Mouse (Mus musculus) lung, adult 18-20 months (tissue): ENCODE data around the gene Cmss1.

Experiments
- DNase-seq, 2 experiments: peaks; one replicate each; pipeline ENCODE4 v3.0.0; 2022; ENCODE audit warnings: mixed read lengths in 2 of 2

Gene Cmss1

GRCm38 (mm10) chr16:57332301-57332700 lies 274.4 kb downstream of the Cmss1 start:
- no peak for DNase-seq

- no peak for DNase-seq
Measured at GRCm38 (mm10) chr16:57330111-57330510, 276.6 kb downstream of the Cmss1 start.

- DNase-seq = no peak
Measured at GRCm38 (mm10) chr16:57329028-57329427, 277.6 kb downstream of the Cmss1 start.

GRCm38 (mm10) chr16:57326996-57327395 lies 279.7 kb downstream of the Cmss1 start:
- no peak for DNase-seq

- no peak for DNase-seq
Measured at GRCm38 (mm10) chr16:57319284-57320124, 287.2 kb downstream of the Cmss1 start.

- no peak for DNase-seq
Measured at GRCm38 (mm10) chr16:57318637-57319125, 288.0 kb downstream of the Cmss1 start.

- peak in 1 of 2 experiments; percentile 30 for DNase-seq
Measured at GRCm38 (mm10) chr16:57317882-57318636, 288.6 kb downstream of the Cmss1 start.

- no peak for DNase-seq
Measured at GRCm38 (mm10) chr16:57317127-57317526, 289.5 kb downstream of the Cmss1 start.

- DNase-seq = peak; percentile 17 to 39
Measured at GRCm38 (mm10) chr16:57315026-57315425, 291.6 kb downstream of the Cmss1 start.

- no peak for DNase-seq
Measured at GRCm38 (mm10) chr16:57314236-57314635, 292.4 kb downstream of the Cmss1 start.

- no peak for DNase-seq
Measured at GRCm38 (mm10) chr16:57313487-57313886, 293.2 kb downstream of the Cmss1 start.

GRCm38 (mm10) chr16:57312130-57312529 lies 294.5 kb downstream of the Cmss1 start:
- DNase-seq = no peak

- no peak for DNase-seq
Measured at GRCm38 (mm10) chr16:57305463-57305862, 301.2 kb downstream of the Cmss1 start.

GRCm38 (mm10) chr16:57303716-57304115 lies 302.9 kb downstream of the Cmss1 start:
- DNase-seq = no peak

- DNase-seq = no peak
Measured at GRCm38 (mm10) chr16:57302792-57303698, 303.6 kb downstream of the Cmss1 start.

GRCm38 (mm10) chr16:57301512-57302115 lies 305.1 kb downstream of the Cmss1 start:
- peak in 1 of 2 experiments; percentile 18 for DNase-seq

GRCm38 (mm10) chr16:57295216-57295934 lies 311.3 kb downstream of the Cmss1 start:
- no peak for DNase-seq

GRCm38 (mm10) chr16:57292765-57293164 lies 313.9 kb downstream of the Cmss1 start, which contains the start of gene Tmem30c:
Gene Tmem30c (minus strand): TSS chr16:57292865.
- DNase-seq = no peak

- no peak for DNase-seq
Measured at GRCm38 (mm10) chr16:57292296-57292695, 314.4 kb downstream of the Cmss1 start.

GRCm38 (mm10) chr16:57291696-57292095 lies 315.0 kb downstream of the Cmss1 start:
- DNase-seq = no peak

- DNase-seq = no peak
Measured at GRCm38 (mm10) chr16:57281417-57281816, 325.2 kb downstream of the Cmss1 start.
